Mouse (Mus musculus) neural tube, embryonic 12.5 days (tissue): ENCODE results near the gene Cnga4. TPM values are rescaled to one million over a fixed set of nuclear protein-coding genes. Genes with fewer than 3 reads are reported as not detected.
A peak's percentile ranks its signal among the peaks of the same experiment; 100 is the strongest.
"Not testable (repeated sequence)": the region's sequence is repeated elsewhere in the genome, so short reads cannot be mapped to it uniquely, and the experiment has no call there.

Source experiments
- ATAC-seq: fragments of 200-750 bp; cut with Nextera tagmentation; 2 replicates; pipeline ENCODE4 v1.8.0; 2017; ENCODE audit warnings: low read depth, mild to moderate bottlenecking, moderate TSS enrichment, moderate library complexity; ENCODE audit not compliant: low FRiP score
- H3K27ac ChIP-seq: fragments of 300-500 bp; sonication (generic); 2 replicates; pipeline ENCODE4 v1.5.1; 2016
- H3K27me3 ChIP-seq: fragments of 300-500 bp; sonication (generic); replicated peaks from 2 replicates; pipeline ENCODE4 v1.6.1; 2016; ENCODE audit warnings: mild to moderate bottlenecking
- H3K36me3 ChIP-seq: fragments of 300-500 bp; sonication (generic); 2 replicates; pipeline ENCODE4 v1.6.1; 2016; ENCODE audit warnings: mild to moderate bottlenecking
- H3K4me1 ChIP-seq: fragments of 300-500 bp; sonication (generic); 2 replicates; pipeline ENCODE4 v1.6.1; 2016
- H3K4me2 ChIP-seq: fragments of 300-500 bp; sonication (generic); replicated peaks from 2 replicates; pipeline ENCODE4 v1.6.1; 2016; ENCODE audit warnings: mild to moderate bottlenecking
- H3K4me3 ChIP-seq: fragments of 300-500 bp; sonication (generic); 2 replicates; pipeline ENCODE4 v1.5.1; 2016
- H3K9ac ChIP-seq: fragments of 300-500 bp; sonication (generic); 2 replicates; pipeline ENCODE4 v1.6.1; 2016; ENCODE audit warnings: mild to moderate bottlenecking
- H3K9me3 ChIP-seq: fragments of 300-500 bp; sonication (generic); 2 replicates; pipeline ENCODE4 v1.6.1; 2016; ENCODE audit warnings: mild to moderate bottlenecking
- WGBS: fragments of 180-500 bp; shearing (Covaris S2); methylation state at CpG from one replicate; pipeline ENCODE4 v1.1.7; 2016; 5-methylcytosine and 5-hydroxymethylcytosine counted together
- polyA plus RNA-seq: library from polyadenylated mRNA; unstranded; fragments of >200 nt; fragmentation: Nextera tagmentation; extraction: Ambion mirVana; gene quantifications from 2 replicates; pipeline ENCODE4 v1.2.1, GENCODE M21; 2016

Gene Cnga4
- 0.08 and 0.15 TPM in 2 replicates for polyA plus RNA-seq

DNA sequence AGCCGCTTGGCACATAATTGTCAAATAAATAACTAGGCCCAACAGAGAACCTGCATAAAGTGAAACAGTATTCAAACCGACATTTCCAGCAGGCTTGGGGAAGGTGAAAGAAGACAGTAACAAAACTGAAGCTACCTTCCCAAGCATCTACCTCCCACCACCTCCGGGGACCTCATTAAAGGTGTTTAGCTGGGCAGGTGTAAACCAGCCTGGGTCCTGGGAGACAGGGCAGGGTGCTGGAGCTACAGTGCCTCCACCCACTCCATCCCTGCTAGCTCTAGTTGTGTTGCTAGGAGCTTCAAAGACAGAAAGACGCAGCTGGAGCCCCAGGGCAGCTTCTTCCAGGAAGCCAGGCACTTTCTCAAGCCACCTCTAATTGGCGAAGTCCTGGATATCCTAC lies at the start of gene Cnga4:
TSS of gene Cnga4 (plus strand) at position 301 of the 400 bp plus-strand sequence.
- H3K4me2 ChIP-seq, result no peak within 1 kb of the TSS
- no peaks in the 10 kb centered on the region for H3K36me3 ChIP-seq
- no peaks in the 10 kb centered on the region for H3K9me3 ChIP-seq
- H3K9ac ChIP-seq, result no peak within 1 kb of the TSS
- WGBS, result 74% methylated on average over 5 of the region's 5 CpGs
- no peaks in the 10 kb centered on the region for H3K4me1 ChIP-seq
- H3K4me3 ChIP-seq, result no peak within 1 kb of the TSS
- H3K27ac ChIP-seq, result no peak within 1 kb of the TSS
- no peaks in the 10 kb centered on the region for H3K27me3 ChIP-seq
- ATAC-seq, result no peak

DNA sequence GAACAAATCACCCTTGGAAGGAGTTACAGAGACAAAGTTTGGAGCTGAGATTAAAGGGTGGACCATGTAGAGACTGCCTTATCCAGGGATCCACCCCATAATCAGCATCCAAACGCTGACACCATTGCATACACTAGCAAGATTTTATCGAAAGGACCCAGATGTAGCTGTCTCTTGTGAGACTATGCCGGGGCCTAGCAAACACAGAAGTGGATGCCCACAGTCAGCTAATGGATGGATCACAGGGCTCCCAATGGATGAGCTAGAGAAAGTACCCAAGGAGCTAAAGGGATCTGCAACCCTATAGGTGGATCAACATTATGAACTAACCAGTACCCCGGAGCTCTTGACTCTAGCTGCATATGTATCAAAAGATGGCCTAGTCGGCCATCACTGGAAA lies 48.3 kb upstream of the Cnga4 start:
- WGBS, result no CpG with 5 or more reads among the region's 5 CpGs
- not testable (repeated sequence) for H3K4me3 ChIP-seq, H3K4me1 ChIP-seq, H3K9me3 ChIP-seq, H3K36me3 ChIP-seq, H3K9ac ChIP-seq, H3K4me2 ChIP-seq, H3K27ac ChIP-seq, H3K27me3 ChIP-seq
- ATAC-seq, result peak; percentile 75; the same call in 1 of the 2 replicates

DNA sequence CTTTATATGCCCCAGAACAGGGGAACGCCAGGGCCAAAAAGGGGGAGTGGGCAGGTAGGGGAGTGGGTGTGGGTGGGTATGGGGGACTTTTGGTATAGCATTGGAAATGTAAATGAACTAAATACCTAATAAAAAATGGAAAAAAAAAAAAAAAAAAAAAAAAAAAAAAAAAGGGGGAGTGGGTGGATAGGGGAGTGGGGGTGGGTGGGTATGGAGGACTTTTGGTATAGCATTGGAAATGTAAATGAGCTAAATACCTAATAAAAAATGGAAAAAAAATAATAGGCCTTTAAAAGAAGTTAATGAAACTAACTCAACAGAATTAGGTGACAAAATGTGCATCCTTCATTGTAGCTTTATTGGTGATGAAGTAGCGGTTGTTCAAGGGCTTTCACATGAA lies 47.9 kb upstream of the Cnga4 start:
- ATAC-seq, result peak; percentile 97
- H3K27ac ChIP-seq, H3K9ac ChIP-seq, H3K4me3 ChIP-seq, H3K9me3 ChIP-seq, H3K27me3 ChIP-seq, H3K36me3 ChIP-seq, H3K4me2 ChIP-seq, H3K4me1 ChIP-seq: not testable (repeated sequence)
- 89% methylated on average over 1 of the region's 2 CpGs for WGBS

DNA sequence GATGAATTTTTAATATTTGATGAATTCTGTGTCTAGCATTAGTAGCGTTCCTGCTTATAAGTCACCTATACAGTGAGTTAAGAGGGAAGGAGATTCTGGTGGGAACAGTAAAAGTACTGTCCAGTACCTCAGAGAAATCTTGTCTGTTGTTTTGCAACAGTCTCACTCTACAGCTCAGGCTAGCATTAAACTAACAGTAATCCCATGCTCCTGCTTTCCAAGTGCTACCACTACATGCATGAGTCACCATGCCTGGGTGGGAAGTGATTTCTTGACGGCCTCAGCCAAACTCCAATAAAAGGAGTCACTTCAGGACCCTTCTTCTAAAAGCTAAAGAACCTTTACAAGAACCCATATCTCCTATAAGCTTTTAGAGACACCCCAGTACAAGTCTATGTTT lies 42.7 kb upstream of the Cnga4 start:
- Histone ChIP-seq H3K4me3 (no peak overlapping the region), H3K9me3 (no peaks in the 10 kb centered on the region), H3K27ac (no peak overlapping the region), H3K27me3 (no peaks in the 10 kb centered on the region), H3K4me2 (no peak overlapping the region), H3K9ac (no peak overlapping the region), H3K4me1 (no peaks in the 10 kb centered on the region), H3K36me3 (no peaks in the 10 kb centered on the region)
- 84% methylated on average over 2 of the region's 2 CpGs for WGBS
- ATAC-seq, result no peak

DNA sequence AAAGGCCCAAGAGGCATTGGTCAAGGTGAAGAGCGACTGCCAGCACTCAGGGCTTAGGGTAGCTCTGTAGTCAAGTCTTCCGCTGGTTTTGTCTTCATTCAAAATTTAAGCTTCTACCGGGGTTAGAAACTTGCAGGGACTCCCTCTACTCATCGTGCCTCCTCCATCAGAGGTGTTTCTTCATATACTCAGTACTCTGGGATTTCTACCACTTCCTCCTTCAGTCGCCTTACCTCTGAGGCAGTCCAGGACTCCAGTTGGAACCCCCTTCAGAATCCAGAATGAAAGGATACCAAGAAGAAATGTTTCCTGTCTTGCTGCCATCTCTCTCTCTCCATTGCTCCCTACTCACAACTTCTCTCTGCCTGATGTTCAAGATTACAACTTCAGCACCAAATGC lies 37.1 kb upstream of the Cnga4 start:
- Histone ChIP-seq H3K4me2 (no peak overlapping the region), H3K9me3 (no peaks in the 10 kb centered on the region), H3K27ac (no peak overlapping the region), H3K4me1 (no peaks in the 10 kb centered on the region), H3K9ac (no peak overlapping the region), H3K4me3 (no peak overlapping the region), H3K36me3 (peaks cover 8% of the 10 kb centered on the region), H3K27me3 (no peaks in the 10 kb centered on the region)
- ATAC-seq, result no peak
- 87% methylated on average over 5 of the region's 5 CpGs for WGBS

DNA sequence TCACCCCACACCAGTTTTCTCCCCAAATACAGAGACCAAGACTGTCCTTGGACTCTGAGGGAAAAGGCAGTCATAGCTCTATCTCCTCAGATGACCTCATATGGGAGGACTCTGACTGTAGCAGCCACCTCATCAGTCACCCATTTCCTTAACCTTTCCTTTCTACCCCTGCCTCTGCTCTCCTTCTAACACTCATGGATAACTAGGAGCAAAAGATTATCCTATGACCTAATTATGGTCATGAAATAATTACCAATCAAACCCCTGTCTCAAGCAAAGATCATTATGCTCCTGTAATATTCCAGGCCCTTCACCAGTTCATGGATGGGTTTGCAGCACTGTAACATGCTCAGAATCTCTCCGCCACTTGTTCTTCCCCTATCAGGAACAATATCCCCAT lies 36.4 kb upstream of the Cnga4 start, which contains the start of gene Olfr692:
TSS of gene Olfr692 (plus strand) at position 301 of the 400 bp plus-strand sequence.
- Histone ChIP-seq H3K9me3 (no peaks in the 10 kb centered on the region), H3K27me3 (no peaks in the 10 kb centered on the region), H3K36me3 (peaks cover 11% of the 10 kb centered on the region), H3K4me3 (no peak within 1 kb of the TSS), H3K4me1 (no peaks in the 10 kb centered on the region), H3K9ac (no peak within 1 kb of the TSS), H3K4me2 (no peak within 1 kb of the TSS), H3K27ac (no peak within 1 kb of the TSS)
- 98% methylated on average over 1 of the region's 1 CpGs for WGBS
- no peak for ATAC-seq

DNA sequence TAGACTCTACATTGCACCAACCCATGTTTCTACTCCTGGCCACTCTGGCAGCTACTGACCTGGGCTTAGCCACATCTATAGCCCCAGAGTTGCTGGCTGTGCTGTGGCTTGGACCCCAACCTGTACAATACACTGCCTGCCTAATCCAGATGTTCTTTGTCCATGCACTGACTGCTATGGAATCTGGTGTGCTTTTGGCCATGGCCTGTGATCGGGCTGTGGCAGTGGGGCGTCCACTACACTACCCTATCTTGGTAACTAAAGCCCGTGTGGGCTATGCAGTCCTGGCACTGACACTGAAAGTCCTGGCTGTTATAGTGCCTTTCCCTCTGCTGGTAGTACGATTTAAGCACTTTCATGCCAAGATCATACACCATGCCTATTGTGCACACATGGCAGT lies 35.8 kb upstream of the Cnga4 start:
- no peaks in the 10 kb centered on the region for H3K9me3 ChIP-seq
- H3K4me1 ChIP-seq, result no peaks in the 10 kb centered on the region
- H3K4me3 ChIP-seq, result no peak overlapping the region
- no peak overlapping the region for H3K4me2 ChIP-seq
- H3K36me3 ChIP-seq, result peaks cover 15% of the 10 kb centered on the region
- ATAC-seq, result no peak
- no peak overlapping the region for H3K27ac ChIP-seq
- 90% methylated on average over 4 of the region's 4 CpGs for WGBS
- no peaks in the 10 kb centered on the region for H3K27me3 ChIP-seq
- no peak overlapping the region for H3K9ac ChIP-seq

DNA sequence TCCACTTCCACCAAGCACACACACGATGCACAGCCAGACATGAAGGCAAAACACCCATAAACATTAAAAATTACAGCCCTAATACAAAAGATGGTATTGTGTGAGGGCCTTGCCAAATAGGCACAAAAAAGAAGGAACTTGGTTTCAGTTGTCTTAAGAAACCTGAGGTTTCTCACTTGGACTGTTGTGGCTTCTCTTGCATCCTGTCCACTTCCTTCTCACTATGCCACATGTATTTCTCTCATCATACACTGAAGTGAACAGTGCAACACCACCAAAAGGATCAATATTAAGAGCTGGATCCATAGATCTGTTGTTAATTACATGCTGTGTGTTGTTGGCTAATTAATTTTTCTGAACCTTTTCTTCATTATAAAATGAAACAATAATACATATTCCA lies 31.5 kb upstream of the Cnga4 start:
- no peaks in the 10 kb centered on the region for H3K9me3 ChIP-seq
- no peak overlapping the region for H3K4me3 ChIP-seq
- H3K4me1 ChIP-seq, result no peaks in the 10 kb centered on the region
- H3K27ac ChIP-seq, result no peak overlapping the region
- H3K9ac ChIP-seq, result no peak overlapping the region
- no peak for ATAC-seq
- H3K27me3 ChIP-seq, result no peaks in the 10 kb centered on the region
- WGBS, result 78% methylated on average over 1 of the region's 1 CpGs
- H3K4me2 ChIP-seq, result no peak overlapping the region
- peaks cover 40% of the 10 kb centered on the region for H3K36me3 ChIP-seq

DNA sequence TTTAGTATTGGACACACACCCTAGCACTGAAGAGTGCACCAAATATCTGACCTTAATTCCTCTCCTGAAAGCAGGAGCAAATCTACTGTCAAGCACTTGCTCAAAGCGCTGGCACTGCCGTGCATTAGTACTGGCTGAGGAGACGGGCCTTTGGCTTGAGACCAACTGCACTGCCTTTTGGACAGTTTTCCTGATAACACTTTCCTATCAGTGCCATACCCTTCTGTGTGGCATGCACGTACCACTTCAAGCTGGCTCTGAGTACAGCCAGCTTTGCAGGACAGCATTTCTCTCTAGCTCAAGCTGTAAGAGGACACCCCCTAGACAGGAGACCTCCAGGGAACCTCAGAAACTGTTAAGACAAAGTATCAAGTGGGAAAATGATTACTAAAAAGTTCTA lies 30.9 kb upstream of the Cnga4 start:
- no peak overlapping the region for H3K4me2 ChIP-seq
- H3K36me3 ChIP-seq, result peaks cover 46% of the 10 kb centered on the region

DNA sequence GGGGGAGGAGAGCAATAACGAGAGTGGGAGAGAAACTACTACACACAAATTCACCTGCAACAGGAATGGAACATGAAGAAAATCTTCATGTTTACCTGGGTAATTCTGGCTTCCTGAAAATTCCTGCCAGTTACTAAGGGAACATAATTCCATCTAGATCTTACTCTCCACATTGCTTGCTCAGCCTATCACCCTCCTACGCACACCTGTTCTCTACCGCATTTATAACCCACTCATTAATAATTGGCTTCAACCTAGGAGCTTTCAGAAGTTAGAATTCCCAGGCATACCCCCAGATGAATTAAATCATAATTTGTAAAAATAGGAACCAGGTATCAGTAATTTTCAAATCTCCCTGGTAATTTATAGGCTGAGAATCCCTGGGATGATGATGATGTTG lies 30.4 kb upstream of the Cnga4 start:
- WGBS, result 95% methylated on average over 3 of the region's 3 CpGs
- no peak overlapping the region for H3K4me3 ChIP-seq

More for the DNA sequence above, 30.9 kb upstream of the Cnga4 start:
- ATAC-seq, result no peak
- Histone ChIP-seq H3K4me1 (no peaks in the 10 kb centered on the region), H3K27ac (no peak overlapping the region), H3K4me3 (no peak overlapping the region), H3K9me3 (no peaks in the 10 kb centered on the region), H3K9ac (no peak overlapping the region), H3K27me3 (no peaks in the 10 kb centered on the region)
- WGBS, result 95% methylated on average over 4 of the region's 4 CpGs

DNA sequence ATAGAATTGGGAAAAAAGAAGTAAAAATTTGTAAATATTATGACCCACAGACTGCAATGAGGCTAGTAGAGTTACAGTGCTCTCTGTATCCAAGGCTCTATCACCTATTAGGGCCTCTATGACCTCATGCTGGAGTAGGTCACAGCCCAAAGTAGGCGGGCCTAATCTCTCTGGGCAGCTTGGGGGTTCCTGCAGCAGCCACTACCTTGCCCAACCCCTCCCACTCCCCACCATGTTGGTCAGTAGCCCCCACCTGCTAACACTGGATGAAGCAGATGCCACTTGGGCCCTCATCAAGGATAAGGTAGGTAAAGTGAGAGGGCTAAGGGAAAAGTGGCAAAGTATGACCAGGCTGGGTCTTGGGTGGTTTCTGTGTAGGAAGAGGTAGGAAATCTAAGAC lies 29.5 kb upstream of the Cnga4 start, which contains the start of gene Gm5901:
TSS of gene Gm5901 (plus strand) at position 173 of the 400 bp plus-strand sequence.
- Histone ChIP-seq H3K9ac (no peak within 1 kb of the TSS), H3K4me1 (no peaks in the 10 kb centered on the region), H3K36me3 (peaks cover 59% of the 10 kb centered on the region), H3K27me3 (no peaks in the 10 kb centered on the region), H3K27ac (no peak within 1 kb of the TSS), H3K9me3 (no peaks in the 10 kb centered on the region), H3K4me2 (no peak within 1 kb of the TSS), H3K4me3 (no peak within 1 kb of the TSS)
- ATAC-seq, result no peak
- WGBS, result 87% methylated on average over 1 of the region's 1 CpGs

More for the DNA sequence above, 30.4 kb upstream of the Cnga4 start:
- Histone ChIP-seq H3K27me3 (no peaks in the 10 kb centered on the region), H3K27ac (no peak overlapping the region), H3K9ac (no peak overlapping the region), H3K9me3 (no peaks in the 10 kb centered on the region), H3K4me2 (no peak overlapping the region), H3K4me1 (no peaks in the 10 kb centered on the region), H3K36me3 (peaks cover 50% of the 10 kb centered on the region)
- ATAC-seq, result no peak

DNA sequence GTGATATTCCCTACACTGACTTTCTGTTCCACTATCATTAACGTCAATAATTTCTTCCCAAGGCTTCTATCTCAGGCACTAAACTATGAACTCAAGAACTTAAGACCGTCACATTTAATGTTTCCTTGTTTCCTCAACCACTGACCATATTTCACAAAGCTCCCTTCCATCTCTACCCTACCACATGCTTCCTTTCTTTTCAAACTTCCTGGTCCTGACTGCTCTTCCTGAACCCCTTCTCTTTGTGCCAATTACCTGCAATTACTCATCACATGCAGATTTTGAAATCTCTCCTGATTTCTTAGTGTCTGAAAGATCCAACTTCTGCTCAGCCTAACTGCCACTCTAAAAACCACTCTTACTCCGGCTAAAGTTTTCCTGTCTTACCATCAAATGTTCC lies 24.0 kb upstream of the Cnga4 start:
- H3K4me2 ChIP-seq, result no peak overlapping the region
- H3K9ac ChIP-seq, result no peak overlapping the region
- no peak overlapping the region for H3K27ac ChIP-seq
- peaks cover 76% of the 10 kb centered on the region for H3K36me3 ChIP-seq
- H3K4me3 ChIP-seq, result no peak overlapping the region
- no peaks in the 10 kb centered on the region for H3K27me3 ChIP-seq
- H3K9me3 ChIP-seq, result no peaks in the 10 kb centered on the region
- 97% methylated on average over 3 of the region's 3 CpGs for WGBS
- ATAC-seq, result no peak
- no peaks in the 10 kb centered on the region for H3K4me1 ChIP-seq

DNA sequence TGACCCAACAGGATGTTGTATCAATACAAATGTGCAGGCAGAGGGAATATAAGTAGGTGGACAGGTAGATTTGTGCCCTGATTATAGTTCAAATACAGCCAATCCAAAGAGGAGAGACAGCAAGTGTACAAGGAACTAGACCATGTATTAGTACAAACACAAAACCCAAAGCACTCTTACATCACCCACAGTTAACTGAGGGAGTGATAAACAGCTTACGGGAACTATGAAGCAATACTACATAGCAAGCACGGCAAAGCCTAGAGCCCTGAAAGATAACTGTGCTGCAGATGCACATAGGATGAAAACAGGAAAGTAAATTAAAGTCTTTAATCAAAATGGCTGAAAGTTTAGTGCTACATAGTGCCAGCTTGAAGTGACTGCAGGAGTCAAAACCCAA lies 16.7 kb upstream of the Cnga4 start:
- H3K36me3 ChIP-seq, result peaks cover 72% of the 10 kb centered on the region
- H3K4me2 ChIP-seq, result no peak overlapping the region
- no peaks in the 10 kb centered on the region for H3K27me3 ChIP-seq
- 96% methylated on average over 2 of the region's 2 CpGs for WGBS
- no peak overlapping the region for H3K4me3 ChIP-seq
- H3K9ac ChIP-seq, result no peak overlapping the region
- H3K9me3 ChIP-seq, result no peaks in the 10 kb centered on the region
- ATAC-seq, result no peak
- H3K4me1 ChIP-seq, result no peaks in the 10 kb centered on the region
- no peak overlapping the region for H3K27ac ChIP-seq
